Mouse (Mus musculus): ENCODE data around the gene Scgb2a2. TPM values are rescaled to one million over a fixed set of nuclear protein-coding genes. Genes with fewer than 3 reads are reported as not detected.
"Not testable (repeated sequence)": the region's sequence is repeated elsewhere in the genome, so short reads cannot be mapped to it uniquely, and the experiment has no call there.

Gene Scgb2a2
- not detected for total RNA-seq (2021)
- long read RNA-seq, experiment 1, result 0 reads
- long read RNA-seq, experiment 2, result 0 reads

DNA sequence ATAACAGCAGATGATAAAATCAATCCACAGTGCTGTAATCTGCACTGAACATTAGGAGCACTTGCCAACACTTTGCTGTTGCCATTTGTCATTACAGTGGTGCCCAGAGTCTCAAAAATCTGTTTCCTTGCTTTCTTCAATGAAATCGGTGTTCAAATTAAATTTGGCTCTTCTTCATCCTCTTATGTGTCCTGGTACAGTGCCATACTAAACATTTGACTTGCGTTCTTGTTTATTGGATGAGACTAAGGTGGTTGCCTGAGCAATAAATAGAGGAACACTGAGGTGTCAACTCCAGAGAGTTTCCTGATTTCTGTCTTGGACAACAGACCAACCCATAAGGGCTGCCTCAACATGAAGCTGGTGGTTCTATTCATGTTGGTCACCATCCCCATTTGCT, at the start of gene Scgb2a2:
Gene Scgb2a2 (plus strand): TSS at position 301 of the 400 bp plus-strand sequence.
- no peak for DNase-seq
- intact Hi-C loops (cut with DNase I), result no loop called here
- no peak within 1 kb of the TSS for H3K27ac ChIP-seq
- H3K4me3 ChIP-seq, result no peak within 1 kb of the TSS
- no peak for TF ChIP-seq CTCF (IDR thresholded peaks at IDR 0.05)

DNA sequence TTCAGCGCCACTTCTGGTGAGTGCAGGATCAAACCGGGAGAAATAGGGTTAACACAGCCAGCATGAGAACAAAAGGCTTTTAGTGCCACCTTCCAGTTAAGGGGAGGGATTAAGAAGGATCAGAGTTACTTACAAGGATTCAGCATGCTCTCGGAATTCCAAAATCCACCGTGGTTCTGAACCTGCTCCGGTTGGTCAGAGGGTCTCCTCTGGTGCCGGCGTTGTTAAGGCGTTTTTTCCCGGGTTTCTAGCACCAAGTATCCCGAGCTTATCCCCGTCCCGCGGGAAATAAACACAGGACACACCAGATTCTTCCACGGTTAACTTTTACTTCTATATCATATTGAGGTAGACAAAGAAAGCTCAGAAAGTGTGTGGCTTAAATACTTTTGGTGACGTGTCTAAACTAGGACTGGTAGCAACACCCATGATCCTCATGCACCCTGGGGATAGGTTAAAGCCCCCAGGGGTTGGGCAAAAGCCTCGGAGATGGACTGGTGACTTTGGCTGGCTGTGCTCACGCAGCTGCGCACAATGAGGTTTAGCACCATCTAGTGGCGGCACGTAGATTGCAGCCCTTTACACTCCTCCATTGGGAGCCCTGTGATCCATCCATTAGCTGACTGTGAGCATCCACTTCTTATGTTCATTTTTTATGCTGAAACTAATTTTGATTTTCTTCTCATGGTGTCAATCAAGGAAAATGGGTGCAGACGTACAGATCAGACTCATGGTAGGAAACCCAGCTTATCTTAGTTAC, 10.6 kb upstream of the Scgb2a2 start:
- DNase-seq, result peak; percentile 53
- peak; percentile 58 for TF ChIP-seq CTCF (IDR thresholded peaks at IDR 0.05)
- H3K4me3 ChIP-seq, result peak overlapping the region; percentile 65
- H3K27ac ChIP-seq; intact Hi-C loops (cut with DNase I): not testable (repeated sequence)

DNA sequence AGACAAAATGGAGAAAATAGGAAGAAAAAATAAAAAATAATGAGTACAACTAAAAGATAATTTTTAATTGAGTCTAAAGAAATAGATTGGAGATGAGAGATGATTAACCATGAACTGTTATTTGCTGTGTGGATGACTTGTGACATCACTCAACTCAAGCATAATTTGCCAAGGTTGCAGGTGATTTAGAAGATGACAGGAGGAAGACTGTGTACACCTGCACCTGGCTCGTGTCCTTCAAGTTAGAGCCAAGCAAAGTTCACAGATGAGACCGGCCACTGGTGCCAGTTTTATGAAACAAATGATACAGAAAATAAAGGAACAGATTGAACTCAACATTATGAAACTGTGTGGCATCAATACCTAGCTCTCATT, 10.0 kb upstream of the Scgb2a2 start:
- Histone ChIP-seq H3K4me3 (no peak overlapping the region), H3K27ac (no peak overlapping the region)
- TF ChIP-seq CTCF (IDR thresholded peaks at IDR 0.05), result no peak
- DNase-seq, result no peak
- intact Hi-C loops (cut with DNase I), result no loop called here

DNA sequence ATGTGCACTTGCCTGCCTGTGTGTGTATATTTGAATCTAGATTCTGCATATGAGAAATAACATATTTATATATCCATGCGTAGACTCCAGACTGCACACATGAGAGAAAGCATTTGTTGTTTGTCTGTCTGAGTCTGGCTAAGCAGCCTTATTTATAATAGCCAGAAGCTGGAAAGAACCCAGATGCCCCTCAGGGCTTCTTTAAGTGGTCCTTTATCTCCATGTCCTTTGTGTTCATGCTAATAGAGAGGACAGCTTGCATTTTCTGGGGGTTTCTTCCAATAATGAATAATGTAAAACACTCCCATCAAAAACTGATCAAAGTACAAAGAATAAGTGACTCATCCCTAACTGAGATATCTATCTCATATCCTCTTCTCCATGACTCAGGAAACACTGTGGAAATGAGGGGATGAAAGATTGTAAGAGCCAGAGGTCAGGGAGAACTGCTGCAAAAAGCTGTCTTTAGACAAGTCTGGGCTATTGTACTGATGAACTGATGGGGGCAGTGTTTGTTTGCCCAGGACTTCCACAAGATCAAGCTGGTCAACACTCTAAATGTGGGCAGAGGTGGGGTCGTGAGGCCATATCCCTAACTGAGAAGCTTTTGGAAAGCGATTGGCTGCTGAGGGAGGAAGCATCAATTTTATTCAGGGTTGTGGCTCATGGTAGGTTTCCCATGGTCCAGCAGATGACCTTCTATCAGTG, 2.2 kb downstream of the Scgb2a2 start:
- H3K4me3 ChIP-seq; intact Hi-C loops (cut with DNase I); DNase-seq; H3K27ac ChIP-seq: not testable (repeated sequence)

DNA sequence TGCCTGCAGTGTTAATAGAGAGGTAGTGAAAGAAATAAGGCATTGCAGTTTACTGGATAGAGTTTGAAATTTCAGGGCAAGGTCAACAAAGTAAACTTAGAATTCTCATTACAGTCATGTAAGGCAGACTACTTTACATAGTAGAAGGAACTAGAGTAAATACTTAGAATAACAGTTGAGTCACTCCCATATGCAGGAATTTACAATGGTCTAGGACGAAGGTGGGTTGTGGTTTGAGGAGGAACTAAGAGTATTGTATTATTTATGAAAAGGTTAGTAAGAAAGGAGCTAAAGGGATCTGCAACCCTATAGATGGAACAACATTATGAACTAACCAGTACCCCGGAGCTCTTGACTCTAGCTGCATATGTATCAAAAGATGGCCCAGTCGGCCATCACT, 13.5 kb downstream of the Scgb2a2 start:
- H3K27ac ChIP-seq; intact Hi-C loops (cut with DNase I); H3K4me3 ChIP-seq; DNase-seq: not testable (repeated sequence)

DNA sequence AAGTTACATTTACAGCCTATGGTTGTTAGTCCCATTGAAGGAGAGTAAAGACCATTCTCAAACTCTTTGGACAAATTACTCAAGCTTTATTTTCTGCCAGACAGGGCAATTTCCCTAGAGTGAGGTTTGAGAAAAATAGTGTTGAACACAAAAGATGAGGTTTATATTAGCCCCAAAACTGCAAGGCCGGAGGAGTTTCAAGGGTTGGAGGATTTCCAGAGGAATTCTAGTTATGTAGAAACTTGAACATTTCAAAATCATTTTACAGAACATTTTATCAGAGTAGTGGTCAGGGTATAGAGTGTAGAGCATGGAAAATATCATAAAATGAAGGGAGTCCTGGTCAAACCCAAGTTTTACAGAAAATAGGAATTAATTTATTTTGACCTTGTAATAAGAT, 17.5 kb downstream of the Scgb2a2 start:
- TF ChIP-seq CTCF (IDR thresholded peaks at IDR 0.05), result no peak
- Histone ChIP-seq H3K4me3 (no peak overlapping the region), H3K27ac (no peak overlapping the region)
- intact Hi-C loops (cut with DNase I), result no loop called here
- DNase-seq, result no peak

DNA sequence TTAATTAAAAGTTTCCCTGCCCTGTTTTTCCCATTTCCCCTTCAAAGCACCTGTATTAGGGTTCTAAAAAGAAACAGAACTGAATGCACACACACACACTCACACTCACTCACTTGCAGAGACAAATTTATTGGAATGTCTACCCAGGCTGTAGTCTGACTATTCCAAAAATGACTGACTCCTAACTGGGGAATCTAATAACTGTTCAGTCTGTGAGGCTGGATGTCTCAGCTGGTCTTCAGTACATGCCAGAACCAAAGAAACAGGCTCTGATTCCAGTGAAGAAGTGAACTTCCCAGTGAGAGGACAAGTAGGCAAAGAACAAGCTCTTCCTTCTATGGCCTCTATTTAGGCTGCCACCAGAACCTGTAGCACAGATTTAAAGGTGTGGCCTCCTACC, 18.1 kb downstream of the Scgb2a2 start:
- Histone ChIP-seq H3K27ac (no peak overlapping the region), H3K4me3 (no peak overlapping the region)
- no peak for TF ChIP-seq CTCF (IDR thresholded peaks at IDR 0.05)
- intact Hi-C loops (cut with DNase I), result no loop called here
- DNase-seq, result no peak

DNA sequence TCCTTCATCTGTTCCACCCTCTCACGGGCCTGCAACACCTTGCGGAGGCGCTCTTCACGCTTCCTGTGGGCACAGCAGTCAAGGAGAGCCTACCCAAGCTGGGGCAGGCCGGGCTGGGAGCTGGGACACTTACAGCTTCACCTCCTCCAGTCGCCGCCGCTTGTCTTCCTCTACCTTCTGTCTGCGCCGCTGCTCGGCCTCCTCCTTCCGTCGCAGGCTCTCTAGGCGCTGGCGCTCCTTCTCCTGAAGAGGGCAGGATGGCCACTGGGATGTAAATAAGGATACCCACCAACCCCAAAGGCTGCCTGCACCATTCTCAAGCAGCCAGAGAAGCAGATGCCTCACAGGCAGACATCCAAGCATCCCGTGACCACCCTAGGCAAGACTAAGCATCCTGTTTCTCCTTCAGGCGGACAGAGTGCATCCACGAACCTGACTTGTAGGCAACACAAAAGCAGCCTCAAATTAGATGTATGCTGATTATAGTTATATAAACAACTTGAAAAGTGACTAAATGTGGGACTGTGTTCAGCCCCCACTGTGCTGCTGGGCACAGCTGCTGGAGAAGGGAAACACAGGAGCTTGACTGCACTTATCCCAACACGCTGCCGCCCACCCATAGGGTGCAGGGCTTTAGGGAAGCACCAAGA, 30.9 kb downstream of the Scgb2a2 start:
- no peak for TF ChIP-seq CTCF (IDR thresholded peaks at IDR 0.05)
- intact Hi-C loops (cut with DNase I), result no loop called here
- DNase-seq, result no peak
- H3K27ac ChIP-seq, result no peak overlapping the region
- H3K4me3 ChIP-seq, result no peak overlapping the region

DNA sequence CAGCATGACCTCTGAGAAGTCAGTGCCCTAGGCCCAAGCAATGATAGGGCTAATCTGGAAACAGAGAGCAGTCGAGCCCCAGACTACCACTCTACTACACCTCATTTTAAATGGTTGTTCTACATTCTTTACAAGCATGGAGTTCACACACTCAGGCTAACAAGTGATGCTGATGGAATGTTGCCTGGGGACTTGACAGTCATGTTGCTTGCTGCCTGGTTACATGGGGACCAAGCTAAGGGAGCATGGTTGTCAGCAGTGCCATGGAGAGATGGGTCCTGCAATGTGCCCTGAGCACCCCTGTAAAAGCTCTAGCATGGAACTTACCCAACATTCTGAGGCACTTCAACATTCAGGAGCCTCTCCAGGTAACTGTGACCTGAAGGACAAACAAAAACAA, 39.0 kb downstream of the Scgb2a2 start:
- no peak for TF ChIP-seq CTCF (IDR thresholded peaks at IDR 0.05)
- Histone ChIP-seq H3K4me3 (no peak overlapping the region), H3K27ac (no peak overlapping the region)
- intact Hi-C loops (cut with DNase I), result no loop called here
- DNase-seq, result no peak

DNA sequence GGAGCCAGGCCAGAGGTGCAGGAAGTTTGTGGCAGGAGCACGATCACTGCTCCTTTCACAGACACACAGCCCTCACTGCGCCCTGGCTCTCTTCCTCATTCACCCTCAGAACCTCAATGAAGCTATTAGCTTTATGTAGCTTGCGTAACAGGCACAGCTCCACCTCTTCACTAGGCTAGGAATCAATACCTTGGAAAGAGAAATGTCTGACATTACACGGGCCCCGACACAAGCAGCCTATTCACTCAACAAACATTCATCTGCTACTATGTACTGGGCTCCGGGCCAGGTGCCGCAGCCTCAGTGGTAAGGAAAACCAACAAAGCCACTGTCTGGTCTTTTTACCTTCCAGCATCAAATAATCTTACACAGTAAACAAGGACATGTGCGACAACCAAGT, 39.4 kb downstream of the Scgb2a2 start:
- no peak overlapping the region for H3K4me3 ChIP-seq
- DNase-seq, result no peak
- H3K27ac ChIP-seq, result no peak overlapping the region
- TF ChIP-seq CTCF (IDR thresholded peaks at IDR 0.05), result no peak
- intact Hi-C loops (cut with DNase I), result no loop called here

DNA sequence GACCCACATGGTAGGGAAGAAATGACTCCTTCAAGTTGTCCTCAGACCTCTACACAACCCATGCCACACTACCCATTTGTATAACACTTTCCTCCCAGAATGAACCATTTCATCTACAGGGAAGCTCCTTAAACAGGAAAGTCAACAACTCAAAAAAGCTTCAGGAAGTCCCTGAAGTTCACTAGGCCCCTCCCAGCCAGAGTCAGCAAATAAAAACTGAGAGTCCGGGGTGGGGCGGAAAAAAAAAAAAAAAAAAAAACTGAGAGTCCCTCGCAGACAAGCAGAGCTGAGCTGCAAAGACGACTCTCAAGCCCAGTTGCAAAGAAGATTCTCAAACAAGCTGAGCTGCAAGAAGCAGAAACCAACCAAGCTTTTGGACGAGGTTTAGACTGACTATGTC, 48.7 kb downstream of the Scgb2a2 start:
- no peak overlapping the region for H3K4me3 ChIP-seq
- no peak for DNase-seq
- intact Hi-C loops (cut with DNase I), result no loop called here
- no peak overlapping the region for H3K27ac ChIP-seq
- TF ChIP-seq CTCF (IDR thresholded peaks at IDR 0.05), result no peak

DNA sequence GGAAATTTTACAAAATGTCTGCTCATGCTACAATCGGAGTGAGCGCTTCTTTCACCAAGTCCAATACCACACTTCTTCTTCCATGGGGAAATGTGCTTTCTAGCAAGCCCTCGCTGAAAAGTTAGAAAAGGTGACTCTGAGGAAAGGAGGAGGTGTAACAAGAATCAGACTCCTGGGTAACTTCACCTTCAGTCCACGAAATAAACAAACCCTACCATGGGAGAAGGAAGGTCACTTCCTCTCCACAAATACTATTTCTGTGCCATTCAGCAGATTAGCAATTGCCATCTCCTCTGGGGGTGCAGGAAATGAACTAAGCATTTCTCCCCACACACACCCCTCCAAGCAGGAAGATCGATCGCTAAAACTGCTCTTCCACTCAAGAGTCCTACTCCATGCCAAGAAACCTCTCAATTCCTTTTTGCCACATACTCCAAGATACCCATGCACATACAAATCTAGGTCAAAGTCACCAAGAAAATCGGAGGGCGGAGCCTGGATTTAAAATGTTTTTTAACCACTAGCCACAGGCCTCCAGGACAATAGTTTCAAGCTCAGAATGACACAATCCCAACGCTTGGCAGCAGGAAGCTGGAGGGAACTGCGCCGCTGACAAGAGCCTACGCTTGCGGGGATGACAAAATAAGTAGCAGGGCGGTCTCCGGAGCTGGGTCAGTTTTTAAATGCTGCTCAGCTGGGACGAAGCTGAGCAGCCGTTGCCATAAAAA, 51.1 kb downstream of the Scgb2a2 start:
- H3K27ac ChIP-seq, result peak overlapping the region; percentile 79
- DNase-seq, result no peak
- no peak for TF ChIP-seq CTCF (IDR thresholded peaks at IDR 0.05)
- H3K4me3 ChIP-seq, result peak overlapping the region; percentile 96
- intact Hi-C loops (cut with DNase I), result no loop called here
